Mouse (Mus musculus) myocyte (in vitro differentiated cells): ENCODE results near the gene Kif2c.

Experiments
- POLR2A ChIP-seq: IDR thresholded peaks from one replicate; pipeline ENCODE4 v1.6.1; 2011; ENCODE audit warnings: low read depth, mild to moderate bottlenecking, control low read depth, moderate library complexity; ENCODE audit not compliant: insufficient read length
- POLR2AphosphoS2 ChIP-seq: IDR thresholded peaks from one replicate; pipeline ENCODE4 v1.6.1; 2011; ENCODE audit warnings: low read depth, control low read depth; ENCODE audit not compliant: insufficient read length
- TCF12 ChIP-seq: IDR thresholded peaks from one replicate; pipeline ENCODE4 v1.6.1; 2011; ENCODE audit warnings: mild to moderate bottlenecking, control low read depth; ENCODE audit not compliant: poor library complexity, insufficient read depth, severe bottlenecking

DNA sequence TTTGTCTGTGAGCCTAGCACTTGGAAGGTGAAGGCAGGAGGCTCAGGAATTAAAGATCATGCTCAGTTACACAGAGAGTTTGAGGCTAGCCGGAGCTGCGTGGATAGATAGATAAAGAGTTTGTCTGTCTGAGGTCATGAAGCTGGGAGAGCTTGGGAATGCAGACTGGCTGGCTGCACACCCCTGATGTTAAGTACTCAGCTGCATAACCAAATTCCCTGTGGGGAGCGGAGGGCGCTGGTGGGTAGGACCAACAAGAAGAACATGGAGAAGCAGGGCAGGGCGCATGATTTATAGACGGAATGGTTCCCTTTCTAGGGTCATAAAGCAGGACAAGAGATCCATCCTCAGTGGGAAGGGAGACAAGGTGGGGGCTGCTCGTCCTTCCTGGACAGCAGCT is 39.4 kb downstream of the Kif2c start:
- no peak for TF ChIP-seq POLR2A
- TF ChIP-seq POLR2AphosphoS2 = no peak
- TF ChIP-seq TCF12 = no peak
